Mouse (Mus musculus) MEL (cell line): ENCODE measurements around the gene Gm17622.

Experiments used
- CTCF ChIP-seq, 3 experiments: IDR thresholded peaks in 2 of 3; conservative IDR thresholded peaks in 1 of 3; 2 replicates each; pipeline ENCODE4 v1.5.1; 2011 to 2012; ENCODE audit warnings: low read length in 3 of 3, low read depth in 2 of 3, mild to moderate bottlenecking in 2 of 3, improper control_type of control experiment in 1 of 3, inconsistent platforms in 1 of 3, mixed read lengths in 1 of 3, moderate library complexity in 1 of 3; ENCODE audit not compliant: control insufficient read depth in 1 of 3, insufficient read depth in 1 of 3, poor library complexity in 1 of 3, severe bottlenecking in 1 of 3
- HCFC1 ChIP-seq: IDR thresholded peaks from 2 replicates; pipeline ENCODE4 v1.6.1; 2012; ENCODE audit warnings: low read depth, mild to moderate bottlenecking, inconsistent platforms, low read length, improper control_type of control experiment, moderate library complexity

GRCm38 (mm10) chr13:96516249-96516648 is 25.7 kb downstream of the Gm17622 start:
- no peak for TF ChIP-seq CTCF (IDR thresholded peaks at IDR 0.05 in 2 of 3, conservative IDR thresholded peaks at IDR 0.05 in 1 of 3; ENCODE audit: control insufficient read depth in 1 of 3, insufficient read depth in 1 of 3, low read depth in 2 of 3, low read length in 3 of 3, poor library complexity in 1 of 3, severe bottlenecking in 1 of 3)
- TF ChIP-seq HCFC1: no peak
